Mouse (Mus musculus): Measurements from ENCODE around the gene BC025446. TPM values are rescaled to one million over a fixed set of nuclear protein-coding genes. Genes with fewer than 3 reads are reported as not detected.

The BC025446 gene
- total RNA-seq, 1 experiment = 0.85 TPM

- DNase-seq (ENCODE audit: low read depth, low spot score) = no peak
- H3K9me3 ChIP-seq (ENCODE audit: control insufficient read depth, insufficient read depth, low read depth, low read length) = 0 out of 2 replicates have a peak, but pooled peaks cover 1% of the 10 kb centered on the region
- no peak overlapping the region for H3K27ac ChIP-seq (ENCODE audit: insufficient read depth, low read depth, low read length, poor library complexity, severe bottlenecking)
- H3K36me3 ChIP-seq (ENCODE audit: control insufficient read depth, insufficient read depth, low read length, poor library complexity, severe bottlenecking) = no peaks in the 10 kb centered on the region
- in situ Hi-C loops (cut with MboI; ENCODE audit: low sequenced_read_pairs in 2 of 2, unreplicated experiment in 2 of 2) = no loop called here
- H3K4me3 ChIP-seq (ENCODE audit: insufficient read depth in 1 of 2, low read depth in 1 of 2, low read length in 2 of 2, poor library complexity in 1 of 2, severe bottlenecking in 1 of 2) = no peak overlapping the region
- TF ChIP-seq CHD2 (IDR thresholded peaks at IDR 0.05; ENCODE audit: low read depth, low read length) (no peak), HCFC1 (IDR thresholded peaks at IDR 0.05; ENCODE audit: borderline replicate concordance, insufficient read depth, low read length) (no peak), ZC3H11A (IDR thresholded peaks at IDR 0.05; ENCODE audit: borderline replicate concordance, low read depth, low read length) (no peak), MAFK (IDR thresholded peaks at IDR 0.05; ENCODE audit: insufficient read depth, low read depth, low read length) (no peak)
- no peak overlapping the region for H3K9ac ChIP-seq (ENCODE audit: insufficient read depth, low read depth, low read length, poor library complexity, severe bottlenecking)
- H3K4me1 ChIP-seq (ENCODE audit: control insufficient read depth in 2 of 2, insufficient read depth in 2 of 2, low read length in 2 of 2, poor library complexity in 1 of 2) = no peaks in the 10 kb centered on the region
Measured at GRCm38 (mm10) chr15:75216831-75217230, 655 bp downstream of the BC025446 start.

DNA sequence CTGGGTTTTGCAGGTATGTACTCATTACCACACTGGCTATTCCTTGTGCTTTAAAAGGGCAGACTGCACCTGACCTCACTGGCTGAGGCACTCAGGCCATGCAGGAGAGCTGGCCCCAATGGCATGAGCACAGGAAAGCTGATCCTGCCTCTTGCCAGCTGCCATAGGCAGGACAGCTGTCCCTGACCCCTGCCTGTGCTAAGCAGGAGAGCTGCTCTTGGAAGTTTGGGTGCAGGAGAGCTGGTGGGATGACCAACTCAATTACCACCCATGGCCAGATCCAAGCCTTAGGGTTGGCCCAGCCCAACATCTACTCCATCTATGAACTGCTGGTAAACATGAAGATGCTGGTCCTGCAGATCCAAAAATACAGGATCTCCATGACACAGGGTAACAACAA is 5.8 kb downstream of the BC025446 start:
- Histone ChIP-seq H3K36me3 (ENCODE audit: control insufficient read depth, insufficient read depth, low read length, poor library complexity, severe bottlenecking) (no peaks in the 10 kb centered on the region), H3K4me1 (ENCODE audit: control insufficient read depth in 2 of 2, insufficient read depth in 2 of 2, low read length in 2 of 2, poor library complexity in 1 of 2) (no peaks in the 10 kb centered on the region), H3K9ac (ENCODE audit: insufficient read depth, low read depth, low read length, poor library complexity, severe bottlenecking) (no peak overlapping the region), H3K4me3 (ENCODE audit: insufficient read depth in 1 of 2, low read depth in 1 of 2, low read length in 2 of 2, poor library complexity in 1 of 2, severe bottlenecking in 1 of 2) (no peak overlapping the region), H3K27ac (ENCODE audit: insufficient read depth, low read depth, low read length, poor library complexity, severe bottlenecking) (no peak overlapping the region), H3K9me3 (ENCODE audit: control insufficient read depth, insufficient read depth, low read depth, low read length) (no peaks in the 10 kb centered on the region)
- TF ChIP-seq ZNF384 (IDR thresholded peaks at IDR 0.05; ENCODE audit: low read depth, low read length) (no peak), HCFC1 (IDR thresholded peaks at IDR 0.05; ENCODE audit: borderline replicate concordance, insufficient read depth, low read length) (no peak), ZC3H11A (IDR thresholded peaks at IDR 0.05; ENCODE audit: borderline replicate concordance, low read depth, low read length) (no peak), CHD2 (IDR thresholded peaks at IDR 0.05; ENCODE audit: low read depth, low read length) (no peak), MAFK (IDR thresholded peaks at IDR 0.05; ENCODE audit: insufficient read depth, low read depth, low read length) (no peak)
- DNase-seq (ENCODE audit: low read depth, low spot score) = no peak
- in situ Hi-C loops (cut with MboI; ENCODE audit: low sequenced_read_pairs in 2 of 2, unreplicated experiment in 2 of 2) = no loop called here

GRCm38 (mm10) chr15:75237736-75238288 is 21.6 kb downstream of the BC025446 start:
- no peaks in the 10 kb centered on the region for H3K4me1 ChIP-seq (ENCODE audit: control insufficient read depth in 2 of 2, insufficient read depth in 2 of 2, low read length in 2 of 2, poor library complexity in 1 of 2)
- no peak for DNase-seq (ENCODE audit: low read depth, low spot score)
- no peaks in the 10 kb centered on the region for H3K36me3 ChIP-seq (ENCODE audit: control insufficient read depth, insufficient read depth, low read length, poor library complexity, severe bottlenecking)
- in situ Hi-C loops (cut with MboI; ENCODE audit: low sequenced_read_pairs in 2 of 2, unreplicated experiment in 2 of 2) = no loop called here
- H3K27ac ChIP-seq (ENCODE audit: insufficient read depth, low read depth, low read length, poor library complexity, severe bottlenecking) = no peak overlapping the region
- no peak for TF ChIP-seq ZNF384 (IDR thresholded peaks at IDR 0.05; ENCODE audit: low read depth, low read length)
- no peak for TF ChIP-seq HCFC1 (IDR thresholded peaks at IDR 0.05; ENCODE audit: borderline replicate concordance, insufficient read depth, low read length)
- no peak for TF ChIP-seq ZC3H11A (IDR thresholded peaks at IDR 0.05; ENCODE audit: borderline replicate concordance, low read depth, low read length)
- no peak for TF ChIP-seq CHD2 (IDR thresholded peaks at IDR 0.05; ENCODE audit: low read depth, low read length)
- TF ChIP-seq MAFK (IDR thresholded peaks at IDR 0.05; ENCODE audit: insufficient read depth, low read depth, low read length) = no peak
- no peak overlapping the region for H3K4me3 ChIP-seq (ENCODE audit: insufficient read depth in 1 of 2, low read depth in 1 of 2, low read length in 2 of 2, poor library complexity in 1 of 2, severe bottlenecking in 1 of 2)
- no peaks in the 10 kb centered on the region for H3K9me3 ChIP-seq (ENCODE audit: control insufficient read depth, insufficient read depth, low read depth, low read length)
- no peak overlapping the region for H3K9ac ChIP-seq (ENCODE audit: insufficient read depth, low read depth, low read length, poor library complexity, severe bottlenecking)

DNA sequence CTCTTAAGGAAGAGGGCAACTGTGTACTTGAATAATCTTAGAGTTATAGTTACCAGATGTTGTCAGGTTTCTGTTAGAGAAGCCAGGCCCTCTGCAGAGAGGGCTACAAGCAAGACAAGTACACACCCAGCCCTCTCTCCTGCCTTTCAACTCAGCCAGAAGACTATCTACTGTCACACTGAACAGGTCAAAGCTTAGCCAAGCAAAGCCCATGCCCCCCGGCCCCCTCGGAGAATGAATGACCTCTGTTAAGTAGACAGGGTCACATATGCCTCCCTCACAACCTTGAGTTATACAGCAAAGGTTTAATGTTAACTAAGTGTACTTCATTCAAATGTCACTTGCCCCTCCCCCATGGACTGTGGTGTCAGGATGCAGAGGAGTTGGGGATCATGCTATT is 24.4 kb downstream of the BC025446 start:
- Histone ChIP-seq H3K4me3 (ENCODE audit: insufficient read depth in 1 of 2, low read depth in 1 of 2, low read length in 2 of 2, poor library complexity in 1 of 2, severe bottlenecking in 1 of 2) (no peak overlapping the region), H3K27ac (ENCODE audit: insufficient read depth, low read depth, low read length, poor library complexity, severe bottlenecking) (no peak overlapping the region), H3K36me3 (ENCODE audit: control insufficient read depth, insufficient read depth, low read length, poor library complexity, severe bottlenecking) (no peaks in the 10 kb centered on the region), H3K9me3 (ENCODE audit: control insufficient read depth, insufficient read depth, low read depth, low read length) (no peaks in the 10 kb centered on the region), H3K4me1 (ENCODE audit: control insufficient read depth in 2 of 2, insufficient read depth in 2 of 2, low read length in 2 of 2, poor library complexity in 1 of 2) (no peaks in the 10 kb centered on the region), H3K9ac (ENCODE audit: insufficient read depth, low read depth, low read length, poor library complexity, severe bottlenecking) (no peak overlapping the region)
- in situ Hi-C loops (cut with MboI; ENCODE audit: low sequenced_read_pairs in 2 of 2, unreplicated experiment in 2 of 2) = no loop called here
- no peak for TF ChIP-seq CHD2 (IDR thresholded peaks at IDR 0.05; ENCODE audit: low read depth, low read length)
- no peak for TF ChIP-seq MAFK (IDR thresholded peaks at IDR 0.05; ENCODE audit: insufficient read depth, low read depth, low read length)
- TF ChIP-seq ZC3H11A (IDR thresholded peaks at IDR 0.05; ENCODE audit: borderline replicate concordance, low read depth, low read length) = no peak
- TF ChIP-seq HCFC1 (IDR thresholded peaks at IDR 0.05; ENCODE audit: borderline replicate concordance, insufficient read depth, low read length) = no peak
- no peak for TF ChIP-seq ZNF384 (IDR thresholded peaks at IDR 0.05; ENCODE audit: low read depth, low read length)
- DNase-seq (ENCODE audit: low read depth, low spot score) = no peak

Measured in ES-E14 (cell line).